Mouse (Mus musculus): ENCODE data around the gene Camta1. TPM values are rescaled to one million over a fixed set of nuclear protein-coding genes. Genes with fewer than 3 reads are reported as not detected.
"Not testable (repeated sequence)": the region's sequence is repeated elsewhere in the genome, so short reads cannot be mapped to it uniquely, and the experiment has no call there.

Camta1 gene
- polyA plus RNA-seq, 1 experiment from 2014 or later: 86.8 TPM

GRCm38 (mm10) chr4:150909451-150910156 is 952.1 kb downstream of the Camta1 start:
- H3K36me3 ChIP-seq (ENCODE audit: control insufficient read depth, insufficient read depth, low read length): peaks cover 17% of the 10 kb centered on the region
- H3K4me3 ChIP-seq (ENCODE audit: low read depth, low read length): peak overlapping the region; percentile 91
- ATAC-seq (ENCODE audit: insufficient number of reproducible peaks, insufficient read depth, low FRiP score, low read depth): peak; percentile 92
- under 1% methylated on average over 56 of the region's 56 CpGs for WGBS
- no peaks in the 10 kb centered on the region for H3K27me3 ChIP-seq (ENCODE audit: control insufficient read depth, insufficient read depth, low read length)
- H3K9me3 ChIP-seq (ENCODE audit: control insufficient read depth, low read depth, low read length): no peaks in the 10 kb centered on the region
- H3K4me1 ChIP-seq (ENCODE audit: control insufficient read depth, insufficient read depth, low read length): peaks cover 12% of the 10 kb centered on the region; the same call in 1 of the 2 replicates
- peak overlapping the region; percentile 63 for H3K9ac ChIP-seq (replicated peaks; ENCODE audit: low read depth, low read length)
- H3K27ac ChIP-seq (ENCODE audit: low read length): peak overlapping the region; percentile 70
- peak overlapping the region; percentile 76 for H3K4me2 ChIP-seq (replicated peaks; ENCODE audit: low read depth, low read length)

GRCm38 (mm10) chr4:150908512-150908911 is 953.2 kb downstream of the Camta1 start:
- not testable (repeated sequence) for H3K4me1 ChIP-seq (ENCODE audit: control insufficient read depth, insufficient read depth, low read length); H3K27ac ChIP-seq (ENCODE audit: low read length); H3K27me3 ChIP-seq (ENCODE audit: control insufficient read depth, insufficient read depth, low read length); H3K4me3 ChIP-seq (ENCODE audit: low read depth, low read length); H3K9ac ChIP-seq (replicated peaks; ENCODE audit: low read depth, low read length); ATAC-seq (ENCODE audit: insufficient number of reproducible peaks, insufficient read depth, low FRiP score, low read depth); H3K9me3 ChIP-seq (ENCODE audit: control insufficient read depth, low read depth, low read length)
- peak overlapping the region; percentile 76; the same call in 1 of the 2 replicates for H3K4me2 ChIP-seq (replicated peaks; ENCODE audit: low read depth, low read length)
- 78% methylated on average over 5 of the region's 5 CpGs for WGBS
- H3K36me3 ChIP-seq (ENCODE audit: control insufficient read depth, insufficient read depth, low read length): peaks cover 25% of the 10 kb centered on the region

- H3K27ac ChIP-seq (ENCODE audit: low read length): no peak overlapping the region
- H3K27me3 ChIP-seq (ENCODE audit: control insufficient read depth, insufficient read depth, low read length): no peaks in the 10 kb centered on the region
- no peaks in the 10 kb centered on the region for H3K9me3 ChIP-seq (ENCODE audit: control insufficient read depth, low read depth, low read length)
- H3K4me2 ChIP-seq (replicated peaks; ENCODE audit: low read depth, low read length): no peak overlapping the region
- H3K4me1 ChIP-seq (ENCODE audit: control insufficient read depth, insufficient read depth, low read length): 0 out of 2 replicates have a peak, but pooled peaks cover 6% of the 10 kb centered on the region
- 93% methylated on average over 8 of the region's 8 CpGs for WGBS
- H3K4me3 ChIP-seq (ENCODE audit: low read depth, low read length): no peak overlapping the region
- H3K36me3 ChIP-seq (ENCODE audit: control insufficient read depth, insufficient read depth, low read length): peaks cover 37% of the 10 kb centered on the region
- no peak for ATAC-seq (ENCODE audit: insufficient number of reproducible peaks, insufficient read depth, low FRiP score, low read depth)
- no peak overlapping the region for H3K9ac ChIP-seq (replicated peaks; ENCODE audit: low read depth, low read length)
Measured at GRCm38 (mm10) chr4:150907099-150907498, 954.6 kb downstream of the Camta1 start.

GRCm38 (mm10) chr4:150903091-150903742 is 958.5 kb downstream of the Camta1 start:
- H3K4me2 ChIP-seq (replicated peaks; ENCODE audit: low read depth, low read length): no peak overlapping the region
- no peak overlapping the region for H3K9ac ChIP-seq (replicated peaks; ENCODE audit: low read depth, low read length)
- H3K27me3 ChIP-seq (ENCODE audit: control insufficient read depth, insufficient read depth, low read length): no peaks in the 10 kb centered on the region
- peaks cover 67% of the 10 kb centered on the region for H3K36me3 ChIP-seq (ENCODE audit: control insufficient read depth, insufficient read depth, low read length)
- H3K27ac ChIP-seq (ENCODE audit: low read length): no peak overlapping the region
- H3K4me3 ChIP-seq (ENCODE audit: low read depth, low read length): no peak overlapping the region
- WGBS: 92% methylated on average over 14 of the region's 14 CpGs
- H3K4me1 ChIP-seq (ENCODE audit: control insufficient read depth, insufficient read depth, low read length): no peaks in the 10 kb centered on the region
- H3K9me3 ChIP-seq (ENCODE audit: control insufficient read depth, low read depth, low read length): no peaks in the 10 kb centered on the region
- no peak for ATAC-seq (ENCODE audit: insufficient number of reproducible peaks, insufficient read depth, low FRiP score, low read depth)

- Histone ChIP-seq H3K9ac (replicated peaks; ENCODE audit: low read depth, low read length) (no peak overlapping the region), H3K36me3 (ENCODE audit: control insufficient read depth, insufficient read depth, low read length) (peaks cover 76% of the 10 kb centered on the region), H3K4me2 (replicated peaks; ENCODE audit: low read depth, low read length) (no peak overlapping the region), H3K4me1 (ENCODE audit: control insufficient read depth, insufficient read depth, low read length) (no peaks in the 10 kb centered on the region), H3K27me3 (ENCODE audit: control insufficient read depth, insufficient read depth, low read length) (no peaks in the 10 kb centered on the region), H3K4me3 (ENCODE audit: low read depth, low read length) (no peak overlapping the region), H3K9me3 (ENCODE audit: control insufficient read depth, low read depth, low read length) (no peaks in the 10 kb centered on the region), H3K27ac (ENCODE audit: low read length) (no peak overlapping the region)
- 88% methylated on average over 12 of the region's 12 CpGs for WGBS
- ATAC-seq (ENCODE audit: insufficient number of reproducible peaks, insufficient read depth, low FRiP score, low read depth): no peak
Measured at GRCm38 (mm10) chr4:150902062-150902461, 959.6 kb downstream of the Camta1 start.

GRCm38 (mm10) chr4:150901651-150902050 is 960.0 kb downstream of the Camta1 start:
- WGBS: 60% methylated on average over 9 of the region's 9 CpGs
- Histone ChIP-seq H3K9ac (replicated peaks; ENCODE audit: low read depth, low read length) (no peak overlapping the region), H3K4me3 (ENCODE audit: low read depth, low read length) (no peak overlapping the region), H3K4me1 (ENCODE audit: control insufficient read depth, insufficient read depth, low read length) (no peaks in the 10 kb centered on the region), H3K27me3 (ENCODE audit: control insufficient read depth, insufficient read depth, low read length) (no peaks in the 10 kb centered on the region), H3K9me3 (ENCODE audit: control insufficient read depth, low read depth, low read length) (no peaks in the 10 kb centered on the region), H3K27ac (ENCODE audit: low read length) (no peak overlapping the region), H3K4me2 (replicated peaks; ENCODE audit: low read depth, low read length) (no peak overlapping the region), H3K36me3 (ENCODE audit: control insufficient read depth, insufficient read depth, low read length) (peaks cover 76% of the 10 kb centered on the region)
- ATAC-seq (ENCODE audit: insufficient number of reproducible peaks, insufficient read depth, low FRiP score, low read depth): no peak

- Histone ChIP-seq H3K9ac (replicated peaks; ENCODE audit: low read depth, low read length) (no peak overlapping the region), H3K9me3 (ENCODE audit: control insufficient read depth, low read depth, low read length) (no peaks in the 10 kb centered on the region), H3K4me2 (replicated peaks; ENCODE audit: low read depth, low read length) (no peak overlapping the region), H3K4me3 (ENCODE audit: low read depth, low read length) (no peak overlapping the region), H3K36me3 (ENCODE audit: control insufficient read depth, insufficient read depth, low read length) (peaks cover 79% of the 10 kb centered on the region), H3K27me3 (ENCODE audit: control insufficient read depth, insufficient read depth, low read length) (no peaks in the 10 kb centered on the region), H3K27ac (ENCODE audit: low read length) (no peak overlapping the region), H3K4me1 (ENCODE audit: control insufficient read depth, insufficient read depth, low read length) (no peaks in the 10 kb centered on the region)
- no peak for ATAC-seq (ENCODE audit: insufficient number of reproducible peaks, insufficient read depth, low FRiP score, low read depth)
- 95% methylated on average over 13 of the region's 13 CpGs for WGBS
Measured at GRCm38 (mm10) chr4:150900486-150900885, 961.2 kb downstream of the Camta1 start.

- H3K4me2 ChIP-seq (replicated peaks; ENCODE audit: low read depth, low read length): no peak overlapping the region
- H3K9ac ChIP-seq (replicated peaks; ENCODE audit: low read depth, low read length): no peak overlapping the region
- H3K27ac ChIP-seq (ENCODE audit: low read length): no peak overlapping the region
- 57% methylated on average over 13 of the region's 13 CpGs for WGBS
- no peak overlapping the region for H3K4me3 ChIP-seq (ENCODE audit: low read depth, low read length)
- no peaks in the 10 kb centered on the region for H3K9me3 ChIP-seq (ENCODE audit: control insufficient read depth, low read depth, low read length)
- ATAC-seq (ENCODE audit: insufficient number of reproducible peaks, insufficient read depth, low FRiP score, low read depth): 0 out of 2 replicates have a peak, but pooled peaks have one; percentile 11
- H3K27me3 ChIP-seq (ENCODE audit: control insufficient read depth, insufficient read depth, low read length): no peaks in the 10 kb centered on the region
- peaks cover 69% of the 10 kb centered on the region; the same call in 1 of the 2 replicates for H3K36me3 ChIP-seq (ENCODE audit: control insufficient read depth, insufficient read depth, low read length)
- H3K4me1 ChIP-seq (ENCODE audit: control insufficient read depth, insufficient read depth, low read length): no peaks in the 10 kb centered on the region
Measured at GRCm38 (mm10) chr4:150898716-150899365, 962.8 kb downstream of the Camta1 start.

All from stomach, embryonic 14.5 days (tissue).